8 mouse cellular contexts compared by ENCODE assay signal in genomic region chr14:120804183-120804848, GRCm38 (mm10).
DNase-seq lines count a peak whose midpoint lies in the region; ATAC-seq and TF ChIP-seq lines count a peak whose summit lies in the region.
"Had no signal": no experiment of that assay in that cellular context is flagged by ENCODE, and none has a peak within 500 bp of the region (broad histone marks: within the 10 kb centered on the region; RNA-seq: fewer than 3 reads in every experiment).

No protein-coding gene starts in this region.

- no peaks in the 10 kb centered on the region for H3K27me3 ChIP-seq in lung, embryonic 16.5 days (ENCODE audit: control insufficient read depth, insufficient read depth, low read depth, low read length)
- H3K27me3 ChIP-seq in embryonic facial prominence, embryonic 14.5 days (replicated peaks; ENCODE audit: control insufficient read depth, insufficient read depth, low read length) = no peaks in the 10 kb centered on the region
- H3K27me3 ChIP-seq in hindbrain, embryonic 14.5 days (ENCODE audit: control insufficient read depth, insufficient read depth, low read length) = no peaks in the 10 kb centered on the region
- no peaks in the 10 kb centered on the region for H3K27me3 ChIP-seq in neural tube, embryonic 12.5 days (replicated peaks)

- DNase-seq in lung, postnatal 36 days = no peak
- no peak for DNase-seq in embryonic facial prominence, embryonic 14.5 days (ENCODE audit: low spot score)
- DNase-seq in hindbrain, embryonic 14.5 days (ENCODE audit: low spot score) = no peak
- DNase-seq in layer of hippocampus, adult 2 months (ENCODE audit: low spot score in 2 of 2) = no peak

- no peak overlapping the region; the same call in 1 of the 2 replicates for H3K9ac ChIP-seq in lung, embryonic 16.5 days (ENCODE audit: low read length)
- no peak overlapping the region for H3K9ac ChIP-seq in embryonic facial prominence, embryonic 14.5 days (ENCODE audit: low read depth, low read length)
- no peak overlapping the region for H3K9ac ChIP-seq in hindbrain, embryonic 14.5 days
- H3K9ac ChIP-seq in neural tube, embryonic 12.5 days = no peak overlapping the region

- peak; percentile 34 for ATAC-seq in lung, embryonic 16.5 days (ENCODE audit: low read depth)
- ATAC-seq in embryonic facial prominence, embryonic 14.5 days (ENCODE audit: low read depth) = peak; percentile 32; the same call in 1 of the 2 replicates
- ATAC-seq in hindbrain, embryonic 14.5 days (ENCODE audit: low FRiP score) = no peak
- ATAC-seq in neural tube, embryonic 12.5 days (ENCODE audit: low FRiP score, low read depth) = no peak
- no peak for ATAC-seq in cerebellum, adult (ENCODE audit: insufficient number of reproducible peaks, low FRiP score, low TSS enrichment)

- no peaks in the 10 kb centered on the region for H3K36me3 ChIP-seq in lung, embryonic 16.5 days (ENCODE audit: control insufficient read depth, insufficient read depth, low read length)
- H3K36me3 ChIP-seq in embryonic facial prominence, embryonic 14.5 days (ENCODE audit: control insufficient read depth, insufficient read depth, low read length) = no peaks in the 10 kb centered on the region
- H3K36me3 ChIP-seq in hindbrain, embryonic 14.5 days (replicated peaks; ENCODE audit: control insufficient read depth, insufficient read depth) = no peaks in the 10 kb centered on the region
- no peaks in the 10 kb centered on the region for H3K36me3 ChIP-seq in neural tube, embryonic 12.5 days

- H3K4me2 ChIP-seq in lung, embryonic 16.5 days (ENCODE audit: low read depth, low read length) = peak overlapping the region; percentile 26
- peak overlapping the region; percentile 36 for H3K4me2 ChIP-seq in embryonic facial prominence, embryonic 14.5 days (ENCODE audit: low read depth, low read length)
- peak overlapping the region; percentile 34 for H3K4me2 ChIP-seq in hindbrain, embryonic 14.5 days (replicated peaks)
- peak overlapping the region; percentile 30 for H3K4me2 ChIP-seq in neural tube, embryonic 12.5 days (replicated peaks)

- H3K9me3 ChIP-seq in lung, embryonic 16.5 days (ENCODE audit: control insufficient read depth, low read length) = no peaks in the 10 kb centered on the region
- no peaks in the 10 kb centered on the region for H3K9me3 ChIP-seq in embryonic facial prominence, embryonic 14.5 days (ENCODE audit: control insufficient read depth, low read length)
- no peaks in the 10 kb centered on the region for H3K9me3 ChIP-seq in hindbrain, embryonic 14.5 days (ENCODE audit: control insufficient read depth, low read length)
- 0 out of 2 replicates have a peak, but pooled peaks cover 6% of the 10 kb centered on the region for H3K9me3 ChIP-seq in neural tube, embryonic 12.5 days

- peaks cover 10% of the 10 kb centered on the region; the same call in 1 of the 2 replicates for H3K4me1 ChIP-seq in lung, embryonic 16.5 days (replicated peaks; ENCODE audit: control insufficient read depth, insufficient read depth, low read length)
- H3K4me1 ChIP-seq in embryonic facial prominence, embryonic 14.5 days (ENCODE audit: control insufficient read depth, insufficient read depth, low read length) = 0 out of 2 replicates have a peak, but pooled peaks cover 11% of the 10 kb centered on the region
- H3K4me1 ChIP-seq in hindbrain, embryonic 14.5 days (replicated peaks; ENCODE audit: control insufficient read depth, insufficient read depth, low read length) = peaks cover 7% of the 10 kb centered on the region; the same call in 1 of the 2 replicates
- H3K4me1 ChIP-seq in neural tube, embryonic 12.5 days = no peaks in the 10 kb centered on the region; the same call in 1 of the 2 replicates

- 29% methylated on average over 7 of the region's 7 CpGs for WGBS in lung, embryonic 16.5 days
- WGBS in embryonic facial prominence, embryonic 14.5 days = 15% methylated on average over 7 of the region's 7 CpGs
- 12% methylated on average over 7 of the region's 7 CpGs for WGBS in hindbrain, embryonic 14.5 days
- WGBS in neural tube, embryonic 12.5 days = 9% methylated on average over 7 of the region's 7 CpGs

- H3K4me3 ChIP-seq in lung, embryonic 16.5 days (ENCODE audit: low read length) = no peak overlapping the region; the same call in 1 of the 2 replicates
- no peak overlapping the region for H3K4me3 ChIP-seq in embryonic facial prominence, embryonic 14.5 days (ENCODE audit: low read depth, low read length)
- no peak overlapping the region for H3K4me3 ChIP-seq in hindbrain, embryonic 14.5 days (replicated peaks; ENCODE audit: low read length)
- no peak overlapping the region for H3K4me3 ChIP-seq in neural tube, embryonic 12.5 days
- H3K4me3 ChIP-seq in layer of hippocampus, adult 2 months = no peak overlapping the region

- peak overlapping the region; percentile 96 for H3K27ac ChIP-seq in lung, embryonic 16.5 days (ENCODE audit: low read length)
- no peak overlapping the region for H3K27ac ChIP-seq in embryonic facial prominence, embryonic 14.5 days (replicated peaks; ENCODE audit: low read depth, low read length)
- H3K27ac ChIP-seq in hindbrain, embryonic 14.5 days = no peak overlapping the region
- H3K27ac ChIP-seq in neural tube, embryonic 12.5 days = no peak overlapping the region
- no peak overlapping the region for H3K27ac ChIP-seq in layer of hippocampus, adult 2 months
- H3K27ac ChIP-seq: macrophage had no signal

- no peak for TF ChIP-seq CTCF in layer of hippocampus, adult 2 months (conservative IDR thresholded peaks at IDR 0.05)

Comparison
In these comparisons a context has a peak if more than half of its experiments do, and no peak if none do; other contexts are left out.
1. ATAC-seq: peak in lung, embryonic 16.5 days (single experiment) and embryonic facial prominence, embryonic 14.5 days (single experiment); none in hindbrain, embryonic 14.5 days (single experiment), neural tube, embryonic 12.5 days (single experiment) and cerebellum, adult (single experiment).
2. Peak in every context shown above with its lines, with median percentiles within 50 percentile points of each other: H3K4me2 ChIP-seq.